Mouse (Mus musculus) left cerebral cortex, adult 18-20 months (tissue): Measurements from ENCODE around the gene Olfml3. TPM values are rescaled to one million over a fixed set of nuclear protein-coding genes. Genes with fewer than 3 reads are reported as not detected.

Source experiments
- DNase-seq, 2 experiments: peaks; one replicate each; pipeline ENCODE4 v3.0.0; 2021 to 2022; ENCODE audit warnings: low spot score in 2 of 2, mixed read lengths in 1 of 2
- total RNA-seq, 2 experiments: library from RNA; stranded (reverse); gene quantifications; 2 replicates each; pipeline ENCODE4 v1.2.3; 2021

Olfml3 gene
- total RNA-seq, 2 experiments from 2014 or later, result 11.9 to 13.4 TPM

DNA sequence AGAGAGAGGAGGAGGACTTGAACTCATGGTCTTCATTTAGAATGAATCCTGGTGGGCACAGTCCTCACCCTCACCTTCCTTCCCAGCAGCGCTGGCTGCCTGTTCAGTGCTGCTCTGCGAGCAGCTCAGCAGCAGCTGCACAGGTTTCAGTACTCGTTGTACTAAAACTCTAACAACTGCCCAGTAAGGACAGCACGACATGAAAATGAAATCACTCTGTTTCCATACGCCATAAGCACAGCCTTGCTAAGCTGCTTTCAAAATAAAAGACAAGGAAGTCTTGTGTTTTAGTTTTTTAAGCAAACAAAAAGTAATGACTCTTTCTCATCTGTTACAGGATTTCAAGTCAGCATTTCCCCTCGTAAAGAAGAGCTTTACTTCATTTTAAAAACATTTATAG is 5.4 kb upstream of the Olfml3 start:
- DNase-seq, result no peak

DNA sequence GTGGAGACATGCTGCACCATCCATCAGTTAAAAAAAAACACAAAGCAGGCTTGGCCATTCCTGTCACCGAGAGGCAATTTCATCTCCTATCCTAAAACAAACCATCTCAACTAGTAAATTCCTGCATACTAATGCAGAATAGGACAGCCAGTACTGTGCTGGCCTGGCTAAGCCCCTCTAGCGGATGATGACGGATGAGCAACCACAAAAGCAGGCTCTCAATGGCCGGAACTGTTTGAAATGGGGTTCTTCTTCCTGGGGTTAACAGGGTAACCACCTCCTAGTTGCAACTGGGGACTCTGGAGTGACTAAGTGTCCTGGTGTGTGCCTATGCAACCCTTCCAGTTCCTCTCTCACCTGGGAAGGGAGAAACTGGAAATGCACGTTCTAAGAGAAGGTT is 2.5 kb upstream of the Olfml3 start:
- no peak for DNase-seq

- no peak for DNase-seq
Measured at GRCm38 (mm10) chr3:103739329-103739728, 1.5 kb upstream of the Olfml3 start, which contains the start of gene Gm10964. TSS of gene Gm10964 (plus strand) at chr3:103739366.

DNA sequence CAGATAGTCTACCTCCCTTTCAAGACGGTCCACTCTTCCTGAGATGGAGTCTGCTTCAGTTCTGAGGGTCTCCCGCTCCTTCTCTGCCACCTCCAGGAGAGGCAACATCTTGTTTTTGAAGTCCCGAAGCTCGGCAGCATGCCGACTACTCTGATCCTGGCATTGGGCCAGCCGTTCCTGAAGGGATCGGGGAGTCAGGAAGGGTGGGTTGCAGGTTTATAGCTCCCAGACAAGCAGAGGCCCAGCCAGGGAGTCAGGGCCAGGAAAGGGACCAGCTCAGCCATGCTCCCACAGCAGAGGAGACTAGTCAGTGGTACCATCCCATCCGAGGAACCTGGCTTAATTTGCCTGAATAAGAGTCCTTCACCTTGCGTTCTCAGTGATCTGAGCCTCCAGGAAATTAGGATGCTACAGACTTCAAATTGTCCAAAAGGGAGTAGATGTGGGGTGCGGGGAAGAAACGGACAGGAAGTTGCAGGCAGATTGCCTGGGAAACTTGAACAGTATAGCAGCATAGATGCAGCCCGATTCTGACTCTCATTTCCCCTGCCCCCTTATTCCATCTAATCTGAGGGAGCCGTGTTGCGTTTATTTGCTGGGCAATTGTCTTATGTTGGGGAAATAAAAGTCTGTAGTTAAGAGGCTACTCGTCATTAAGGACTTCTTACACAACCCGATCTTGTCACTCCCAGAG is 593 bp downstream of the Olfml3 start:
- no peak for DNase-seq

- no peak for DNase-seq
Measured at GRCm38 (mm10) chr3:103735776-103736600, 1.8 kb downstream of the Olfml3 start.

GRCm38 (mm10) chr3:103734696-103735519 is 2.9 kb downstream of the Olfml3 start:
- no peak for DNase-seq

DNA sequence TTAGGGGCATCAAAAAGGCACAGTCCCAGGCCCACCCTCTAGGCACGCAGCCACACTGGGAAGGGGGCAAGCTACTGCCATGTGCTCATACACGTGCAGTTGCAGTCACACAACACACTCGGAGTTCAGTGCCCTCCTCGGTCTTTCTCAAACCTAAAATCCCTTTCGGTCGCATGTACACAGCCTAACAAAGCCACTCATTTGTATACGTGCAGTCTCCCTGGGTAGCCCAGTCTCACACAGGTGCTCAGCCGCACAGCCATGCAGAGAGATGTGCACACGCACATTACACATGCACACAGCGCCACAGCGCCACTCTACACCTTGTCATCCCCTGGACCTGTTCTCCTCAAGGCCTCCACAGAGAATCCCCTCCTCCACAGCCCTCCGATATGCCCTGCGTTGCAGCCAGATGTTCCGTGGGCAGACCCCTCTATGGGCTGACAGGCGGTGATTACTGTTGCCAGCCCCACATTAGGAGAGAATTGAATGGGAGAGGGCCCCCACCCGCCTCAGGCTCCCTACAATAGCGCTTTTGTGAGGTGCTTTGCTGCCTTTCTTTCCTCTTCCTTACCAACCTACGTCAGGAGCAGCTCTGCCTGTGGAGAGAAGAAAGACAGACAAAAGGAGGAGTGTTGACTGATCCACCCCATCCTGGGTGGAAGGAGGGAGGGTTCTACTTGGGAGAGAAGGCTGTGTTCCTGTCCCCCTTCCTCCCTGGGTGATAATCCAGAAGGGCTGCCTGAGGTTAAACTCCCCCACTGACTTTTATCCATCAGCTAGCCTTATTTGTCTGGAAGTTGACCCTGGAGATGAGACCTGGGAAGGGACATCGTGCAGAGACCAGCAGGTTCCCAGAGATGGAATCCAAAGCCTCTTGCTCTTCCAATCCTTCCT is 3.8 kb downstream of the Olfml3 start:
- DNase-seq, result peak; percentile 39 to 47

- no peak for DNase-seq
Measured at GRCm38 (mm10) chr3:103733176-103733575, 4.6 kb downstream of the Olfml3 start.

GRCm38 (mm10) chr3:103732116-103732515 is 5.7 kb downstream of the Olfml3 start:
- no peak for DNase-seq

DNA sequence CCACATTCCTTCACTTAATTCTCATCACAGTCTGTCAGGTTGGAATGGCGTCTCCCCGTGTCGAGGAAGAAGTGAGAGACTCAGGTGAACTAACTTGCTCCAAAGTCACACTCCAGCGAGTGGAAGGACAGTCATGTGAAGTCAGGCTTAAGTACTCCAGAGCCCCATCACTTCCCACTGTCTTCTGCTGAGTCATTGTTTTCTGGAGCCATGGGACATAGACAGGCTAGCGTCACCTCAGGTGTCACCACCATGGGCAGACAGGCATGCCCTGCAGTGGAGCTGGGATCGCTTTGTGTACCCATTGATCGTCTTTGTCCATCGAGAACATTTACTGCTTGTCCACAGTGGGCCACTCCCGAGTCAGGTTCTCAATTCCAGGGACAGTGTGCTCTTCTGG is 8.0 kb downstream of the Olfml3 start:
- no peak for DNase-seq

DNA sequence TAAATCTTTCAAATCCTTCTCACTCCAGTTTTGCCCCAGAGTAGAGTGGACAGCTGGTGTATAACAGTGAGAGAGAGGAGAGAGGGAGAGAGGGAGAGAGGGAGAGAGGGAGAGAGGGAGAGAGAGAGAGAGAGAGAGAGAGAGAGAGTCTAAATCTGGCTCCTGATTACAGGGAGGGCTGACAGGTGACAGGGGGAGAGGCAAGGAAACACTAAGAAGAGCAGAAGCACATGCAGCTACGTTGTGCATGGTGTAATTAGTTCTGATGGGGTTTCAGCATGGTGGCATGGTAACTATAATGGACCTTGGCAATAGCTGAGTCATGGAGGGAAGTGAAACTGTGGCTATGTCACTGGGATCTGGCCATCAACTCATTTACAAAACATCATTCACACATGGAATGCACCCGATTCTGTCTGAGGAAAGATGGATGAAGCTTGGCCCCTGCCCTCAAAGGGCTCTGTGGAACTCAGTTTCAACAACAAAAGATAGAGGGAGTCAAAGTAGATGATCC is 9.9 kb downstream of the Olfml3 start:
- DNase-seq, result no peak

GRCm38 (mm10) chr3:103726642-103727041 is 11.2 kb downstream of the Olfml3 start:
- no peak for DNase-seq

DNA sequence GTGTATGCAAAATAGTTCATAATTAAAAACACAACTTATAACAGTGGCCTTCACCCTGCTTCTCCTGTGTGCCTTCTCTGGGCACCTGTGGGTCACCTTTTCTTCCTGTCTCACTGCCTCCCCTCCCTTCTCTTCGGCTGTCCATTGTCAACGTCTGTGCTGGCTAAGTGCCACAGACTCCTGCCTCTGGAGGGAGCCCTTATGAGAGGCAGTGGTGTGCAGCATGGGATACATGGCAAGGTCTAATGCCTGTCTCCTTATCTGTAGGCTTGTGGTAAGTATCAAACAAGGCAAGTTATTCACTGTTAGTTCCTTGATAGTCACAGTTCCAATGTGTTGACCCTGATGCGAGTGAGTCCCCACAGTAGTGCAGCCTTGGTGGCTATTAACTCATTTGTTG is 13.7 kb downstream of the Olfml3 start:
- DNase-seq, result no peak

GRCm38 (mm10) chr3:103718728-103719127 is 19.1 kb downstream of the Olfml3 start:
- DNase-seq, result no peak

- no peak for DNase-seq
Measured at GRCm38 (mm10) chr3:103716774-103717760, 20.7 kb downstream of the Olfml3 start.

DNA sequence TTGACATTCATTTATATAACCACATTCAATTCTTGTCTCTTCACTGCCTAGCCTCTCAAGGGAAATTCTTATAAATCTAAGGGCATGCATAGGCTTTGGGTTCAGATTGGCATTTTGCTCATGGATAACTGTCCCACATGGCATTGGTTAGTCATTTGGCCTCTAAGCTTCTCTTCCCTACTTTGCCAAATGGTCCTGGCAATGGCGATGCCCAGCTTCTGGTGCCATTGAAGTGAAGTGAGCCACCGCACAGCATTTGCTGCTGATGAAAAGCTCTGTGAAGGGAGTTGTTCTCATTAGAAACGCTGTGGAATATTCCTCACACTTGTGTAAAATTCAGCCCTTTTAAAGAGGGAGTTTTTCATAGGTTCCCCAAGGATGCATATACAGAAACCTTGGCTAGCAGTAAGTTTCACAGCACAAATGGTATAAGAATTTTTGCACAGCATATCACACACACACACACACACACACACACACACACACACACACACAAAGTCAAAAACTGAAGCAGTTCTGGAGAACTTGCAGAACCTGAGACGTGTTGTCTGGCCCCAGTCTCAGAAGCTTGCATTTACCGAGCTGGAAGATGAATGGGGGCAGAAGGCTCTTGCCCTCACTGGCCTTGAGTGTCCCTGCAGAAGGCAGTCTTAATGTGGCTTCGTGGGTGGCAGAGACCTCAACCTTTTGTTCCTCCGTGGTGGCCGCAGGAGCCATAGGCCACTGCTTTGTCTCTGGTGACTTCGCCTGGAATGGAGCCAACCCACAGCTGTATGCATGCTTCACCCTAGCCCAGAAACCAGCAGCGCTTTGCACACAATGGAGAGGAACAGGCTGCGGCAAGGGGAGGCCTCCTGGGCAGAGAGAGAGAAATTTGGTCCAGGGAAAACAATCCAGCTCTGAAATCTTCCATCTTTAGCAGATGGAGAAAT is 21.8 kb downstream of the Olfml3 start:
- DNase-seq, result no peak

GRCm38 (mm10) chr3:103714942-103715341 is 22.9 kb downstream of the Olfml3 start:
- DNase-seq, result no peak
